Mouse (Mus musculus): ENCODE measurements around the gene Fbxo46.
A peak's percentile ranks its signal among the peaks of the same experiment; 100 is the strongest.

Fbxo46 gene

GRCm38 (mm10) chr7:19084921-19085473 lies 34.7 kb upstream of the Fbxo46 start:
- H3K36me3 ChIP-seq (ENCODE audit: control insufficient read depth, insufficient read depth, low read length, poor library complexity, severe bottlenecking), result no peaks in the 10 kb centered on the region
- no peak for DNase-seq (ENCODE audit: low read depth, low spot score)
- H3K27me3 ChIP-seq (ENCODE audit: control insufficient read depth, insufficient read depth, low read length, poor library complexity, severe bottlenecking), result no peaks in the 10 kb centered on the region; the same call in 1 of the 2 replicates

GRCm38 (mm10) chr7:19085495-19085894 lies 34.2 kb upstream of the Fbxo46 start:
- Histone ChIP-seq H3K36me3 (ENCODE audit: control insufficient read depth, insufficient read depth, low read length, poor library complexity, severe bottlenecking) (no peaks in the 10 kb centered on the region), H3K27me3 (ENCODE audit: control insufficient read depth, insufficient read depth, low read length, poor library complexity, severe bottlenecking) (no peaks in the 10 kb centered on the region; the same call in 1 of the 2 replicates)
- no peak for DNase-seq (ENCODE audit: low read depth, low spot score)

GRCm38 (mm10) chr7:19086042-19086441 lies 33.6 kb upstream of the Fbxo46 start:
- Histone ChIP-seq H3K36me3 (ENCODE audit: control insufficient read depth, insufficient read depth, low read length, poor library complexity, severe bottlenecking) (no peaks in the 10 kb centered on the region), H3K27me3 (ENCODE audit: control insufficient read depth, insufficient read depth, low read length, poor library complexity, severe bottlenecking) (no peaks in the 10 kb centered on the region; the same call in 1 of the 2 replicates)
- peak; percentile 91 for DNase-seq (ENCODE audit: low read depth, low spot score)

- H3K27me3 ChIP-seq (ENCODE audit: control insufficient read depth, insufficient read depth, low read length, poor library complexity, severe bottlenecking), result no peaks in the 10 kb centered on the region; the same call in 1 of the 2 replicates
- DNase-seq (ENCODE audit: low read depth, low spot score), result no peak
- no peaks in the 10 kb centered on the region for H3K36me3 ChIP-seq (ENCODE audit: control insufficient read depth, insufficient read depth, low read length, poor library complexity, severe bottlenecking)
These were observed 32.9 kb upstream of the Fbxo46 start for GRCm38 (mm10) chr7:19086760-19087159.

GRCm38 (mm10) chr7:19088813-19089212 lies 30.8 kb upstream of the Fbxo46 start:
- H3K36me3 ChIP-seq (ENCODE audit: control insufficient read depth, insufficient read depth, low read length, poor library complexity, severe bottlenecking), result no peaks in the 10 kb centered on the region
- no peaks in the 10 kb centered on the region; the same call in 1 of the 2 replicates for H3K27me3 ChIP-seq (ENCODE audit: control insufficient read depth, insufficient read depth, low read length, poor library complexity, severe bottlenecking)
- DNase-seq (ENCODE audit: low read depth, low spot score), result peak; percentile 87

- Histone ChIP-seq H3K36me3 (ENCODE audit: control insufficient read depth, insufficient read depth, low read length, poor library complexity, severe bottlenecking) (no peaks in the 10 kb centered on the region), H3K27me3 (ENCODE audit: control insufficient read depth, insufficient read depth, low read length, poor library complexity, severe bottlenecking) (peaks cover 1% of the 10 kb centered on the region)
- no peak for DNase-seq (ENCODE audit: low read depth, low spot score)
These were observed 27.7 kb upstream of the Fbxo46 start for GRCm38 (mm10) chr7:19091913-19092312.

GRCm38 (mm10) chr7:19092381-19093173 lies 27.1 kb upstream of the Fbxo46 start:
- Histone ChIP-seq H3K27me3 (ENCODE audit: control insufficient read depth, insufficient read depth, low read length, poor library complexity, severe bottlenecking) (peaks cover 1% of the 10 kb centered on the region), H3K36me3 (ENCODE audit: control insufficient read depth, insufficient read depth, low read length, poor library complexity, severe bottlenecking) (no peaks in the 10 kb centered on the region)
- DNase-seq (ENCODE audit: low read depth, low spot score), result peak; percentile 38

GRCm38 (mm10) chr7:19093174-19093521 lies 26.5 kb upstream of the Fbxo46 start:
- DNase-seq (ENCODE audit: low read depth, low spot score), result peak; percentile 91
- Histone ChIP-seq H3K36me3 (ENCODE audit: control insufficient read depth, insufficient read depth, low read length, poor library complexity, severe bottlenecking) (no peaks in the 10 kb centered on the region), H3K27me3 (ENCODE audit: control insufficient read depth, insufficient read depth, low read length, poor library complexity, severe bottlenecking) (peaks cover 1% of the 10 kb centered on the region)

- H3K36me3 ChIP-seq (ENCODE audit: control insufficient read depth, insufficient read depth, low read length, poor library complexity, severe bottlenecking), result no peaks in the 10 kb centered on the region
- DNase-seq (ENCODE audit: low read depth, low spot score), result peak; percentile 82
- peaks cover 1% of the 10 kb centered on the region for H3K27me3 ChIP-seq (ENCODE audit: control insufficient read depth, insufficient read depth, low read length, poor library complexity, severe bottlenecking)
These were observed 25.9 kb upstream of the Fbxo46 start for GRCm38 (mm10) chr7:19093537-19094385.

- H3K36me3 ChIP-seq (ENCODE audit: control insufficient read depth, insufficient read depth, low read length, poor library complexity, severe bottlenecking), result no peaks in the 10 kb centered on the region
- H3K27me3 ChIP-seq (ENCODE audit: control insufficient read depth, insufficient read depth, low read length, poor library complexity, severe bottlenecking), result peaks cover 1% of the 10 kb centered on the region; the same call in 1 of the 2 replicates
- peak; percentile 51 for DNase-seq (ENCODE audit: low read depth, low spot score)
These were observed 25.2 kb upstream of the Fbxo46 start, which contains the start of gene Six5 for GRCm38 (mm10) chr7:19094471-19094825. TSS of gene Six5 (plus strand) at chr7:19094594.

GRCm38 (mm10) chr7:19094826-19095750 lies 24.6 kb upstream of the Fbxo46 start:
- no peaks in the 10 kb centered on the region for H3K36me3 ChIP-seq (ENCODE audit: control insufficient read depth, insufficient read depth, low read length, poor library complexity, severe bottlenecking)
- peaks cover 1% of the 10 kb centered on the region; the same call in 1 of the 2 replicates for H3K27me3 ChIP-seq (ENCODE audit: control insufficient read depth, insufficient read depth, low read length, poor library complexity, severe bottlenecking)
- DNase-seq (ENCODE audit: low read depth, low spot score), result peak; percentile 38

- Histone ChIP-seq H3K36me3 (ENCODE audit: control insufficient read depth, insufficient read depth, low read length, poor library complexity, severe bottlenecking) (no peaks in the 10 kb centered on the region), H3K27me3 (ENCODE audit: control insufficient read depth, insufficient read depth, low read length, poor library complexity, severe bottlenecking) (peaks cover 1% of the 10 kb centered on the region; the same call in 1 of the 2 replicates)
- DNase-seq (ENCODE audit: low read depth, low spot score), result no peak
These were observed 23.9 kb upstream of the Fbxo46 start for GRCm38 (mm10) chr7:19095751-19096110.

GRCm38 (mm10) chr7:19096421-19096976 lies 23.2 kb upstream of the Fbxo46 start:
- Histone ChIP-seq H3K27me3 (ENCODE audit: control insufficient read depth, insufficient read depth, low read length, poor library complexity, severe bottlenecking) (peaks cover 1% of the 10 kb centered on the region; the same call in 1 of the 2 replicates), H3K36me3 (ENCODE audit: control insufficient read depth, insufficient read depth, low read length, poor library complexity, severe bottlenecking) (no peaks in the 10 kb centered on the region)
- no peak for DNase-seq (ENCODE audit: low read depth, low spot score)

GRCm38 (mm10) chr7:19097217-19097616 lies 22.4 kb upstream of the Fbxo46 start:
- peaks cover 1% of the 10 kb centered on the region; the same call in 1 of the 2 replicates for H3K27me3 ChIP-seq (ENCODE audit: control insufficient read depth, insufficient read depth, low read length, poor library complexity, severe bottlenecking)
- H3K36me3 ChIP-seq (ENCODE audit: control insufficient read depth, insufficient read depth, low read length, poor library complexity, severe bottlenecking), result no peaks in the 10 kb centered on the region
- DNase-seq (ENCODE audit: low read depth, low spot score), result no peak
